Mouse (Mus musculus): ENCODE data around the gene Gfod2. TPM values are rescaled to one million over a fixed set of nuclear protein-coding genes. Genes with fewer than 3 reads are reported as not detected.

Gfod2 gene
- polyA plus RNA-seq (2015; fragmentation: Nextera tagmentation; extraction: Ambion mirVana) = 5.0 and 7.8 TPM in 2 replicates

DNA sequence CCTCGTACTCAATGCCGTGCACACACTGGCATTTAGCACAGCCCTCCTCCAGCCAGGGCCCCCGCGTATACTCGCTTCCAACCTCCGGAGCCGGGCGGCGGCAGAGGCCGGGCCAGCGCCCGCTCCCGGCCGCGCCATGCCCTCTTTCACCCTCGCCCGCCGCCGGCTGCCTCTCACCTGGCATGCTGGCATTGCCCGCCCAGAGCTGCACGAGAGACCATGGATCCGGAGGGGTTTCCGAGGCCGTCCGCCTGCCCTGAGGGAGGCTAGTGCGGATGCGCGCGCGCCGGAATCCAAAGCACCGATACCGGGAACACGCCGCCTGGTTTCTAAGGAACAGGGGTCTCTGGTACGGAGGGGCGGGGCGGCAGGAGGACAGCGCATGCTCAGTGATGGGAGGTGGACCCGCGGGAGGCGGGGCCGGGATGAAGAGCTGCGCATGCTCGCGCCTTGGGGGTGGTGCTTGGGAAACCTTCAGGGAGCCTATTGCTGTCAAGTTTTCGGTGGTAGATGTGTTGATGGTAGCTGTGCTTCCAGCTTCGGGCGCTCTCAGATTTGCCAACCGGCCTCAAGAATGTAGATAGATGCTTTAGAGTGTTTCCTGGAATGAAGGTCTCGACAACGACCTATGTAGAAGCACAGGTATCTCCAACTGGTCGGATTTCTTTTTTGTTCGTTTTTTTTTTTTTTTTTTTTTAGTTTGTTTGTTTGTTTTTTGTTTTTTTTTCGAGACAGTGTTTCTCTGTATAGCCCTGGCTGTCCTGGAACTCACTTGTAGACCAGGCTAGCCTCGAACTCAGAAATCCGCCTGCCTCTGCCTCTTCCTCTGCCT, at the start of gene Gfod2:
TSS of gene Gfod2 (minus strand) at position 388 of the 832 bp plus-strand sequence.

DNA sequence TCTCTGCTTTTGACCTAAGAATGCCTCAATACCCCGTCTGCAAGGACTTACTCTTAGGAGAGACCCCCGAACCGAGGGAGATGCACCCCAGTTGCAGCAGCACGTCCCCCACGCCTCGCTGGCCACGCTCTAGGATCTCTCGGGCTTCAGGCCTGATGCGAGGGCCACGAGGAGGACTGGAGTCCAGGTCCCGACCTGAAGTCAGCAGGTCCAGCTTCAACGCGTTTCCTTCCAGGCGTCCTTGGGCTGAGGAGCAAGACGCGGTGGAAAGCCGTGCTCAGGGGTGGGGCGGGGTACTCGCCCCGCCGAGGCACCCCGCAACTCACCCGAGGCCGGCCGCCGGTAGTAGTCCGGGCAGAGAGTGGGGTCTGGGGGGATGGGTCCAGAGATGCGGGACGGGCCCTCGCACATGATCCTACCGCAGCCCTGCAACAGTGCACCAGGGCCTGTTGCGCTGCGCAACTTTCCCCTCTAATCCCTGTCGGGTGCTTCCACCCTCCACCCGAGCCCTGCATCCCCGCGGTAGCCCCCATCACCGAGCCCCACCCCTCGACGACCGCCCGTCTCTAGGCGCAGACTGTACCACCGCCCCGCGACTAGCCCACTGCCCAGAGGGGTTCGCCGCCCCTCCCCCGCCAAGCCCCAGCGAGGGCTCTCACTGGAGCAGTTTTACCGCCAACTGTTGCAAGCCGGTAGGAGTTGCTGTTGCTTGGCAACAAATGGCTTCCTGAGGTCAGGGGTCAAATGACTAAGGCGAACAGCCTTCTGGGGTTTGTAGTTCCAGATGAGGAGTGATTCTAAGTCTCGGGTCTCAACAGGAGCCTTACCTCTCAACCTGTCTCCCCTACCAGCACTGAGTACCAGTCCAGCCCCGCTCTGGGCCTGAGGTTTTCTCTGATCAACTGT, 50.7 kb downstream of the Gfod2 start, which contains the start of the genes 4933405L10Rik and Enkd1:
TSS of gene 4933405L10Rik (plus strand) at position 158 of the 906 bp plus-strand sequence.
TSS of gene Enkd1 (minus strand) at position 713 of the 906 bp plus-strand sequence.

DNA sequence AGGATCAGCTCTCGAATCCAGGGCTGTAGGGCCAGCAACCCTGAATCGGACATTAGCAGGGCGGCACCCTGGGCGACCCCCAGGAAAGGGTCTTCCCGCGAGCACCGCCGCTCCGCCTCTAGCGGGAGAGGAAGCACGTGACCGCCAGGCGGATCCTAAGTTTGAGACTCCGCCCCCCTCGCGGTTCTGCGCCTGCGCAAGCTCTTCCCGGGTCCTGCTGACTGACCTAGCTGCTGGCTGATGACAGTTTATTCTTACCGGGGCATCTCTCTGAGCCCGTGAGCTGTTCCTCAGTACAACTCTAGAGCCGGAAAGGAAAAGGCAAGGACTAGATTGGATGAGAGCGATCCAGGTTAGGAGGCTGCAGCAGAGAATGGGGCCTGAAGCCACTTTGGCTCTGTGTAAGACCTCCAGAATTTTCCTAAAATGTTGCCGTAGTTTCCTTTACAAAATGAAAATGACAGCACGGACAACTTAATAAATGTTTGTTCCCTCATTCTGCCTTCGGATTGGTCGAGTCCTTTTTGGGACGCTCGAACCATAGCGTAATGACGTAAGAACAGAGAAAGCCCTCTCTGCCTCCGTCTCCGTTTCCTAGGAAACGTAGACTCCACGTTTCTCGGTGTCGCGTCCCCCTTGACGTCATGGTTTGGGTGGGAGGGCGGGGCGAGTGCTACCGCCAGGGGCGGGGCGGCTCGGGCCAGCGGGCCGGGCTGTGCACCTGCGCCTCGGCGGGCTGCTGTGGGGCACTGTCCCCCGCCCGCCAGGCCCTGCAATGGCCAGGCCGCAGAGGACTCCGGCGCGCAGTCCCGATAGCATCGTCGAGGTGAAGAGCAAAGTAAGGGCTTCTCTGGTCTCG, 57.3 kb downstream of the Gfod2 start, which contains the start of the genes Acd and Pard6a:
TSS of gene Acd (minus strand) at position 137 of the 859 bp plus-strand sequence.
TSS of gene Pard6a (plus strand) at position 183 of the 859 bp plus-strand sequence.

DNA sequence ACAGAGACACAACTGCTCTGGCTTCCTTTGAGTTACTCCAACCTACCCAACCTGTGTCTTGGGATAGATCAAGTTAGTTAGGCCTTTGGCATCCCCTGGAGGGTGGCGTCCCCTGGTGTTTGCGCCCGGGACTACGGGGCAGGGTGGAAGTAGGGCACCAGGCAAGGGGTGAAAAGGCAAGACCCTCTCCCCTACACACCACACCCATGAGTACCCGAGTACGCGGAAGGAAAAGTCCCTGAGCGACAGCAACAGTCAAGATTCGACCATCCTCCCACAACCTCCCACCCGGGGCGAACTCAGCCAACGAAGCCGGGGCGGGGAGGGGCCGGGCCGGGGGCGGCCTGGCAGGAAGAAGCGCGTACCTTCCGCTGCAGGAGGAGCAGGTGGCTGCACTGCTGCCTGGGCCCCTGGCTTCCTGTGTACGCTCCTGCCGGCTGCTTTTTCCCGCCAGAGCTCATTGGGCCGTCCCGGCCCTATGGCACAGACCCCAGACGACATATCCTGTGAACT, 72.6 kb downstream of the Gfod2 start, which contains the start of gene Carmil2:
TSS of gene Carmil2 (plus strand) at position 479 of the 513 bp plus-strand sequence.

Other genes starting within 250 kb of the Gfod2 start
- gene Hsd11b2, start 239.9 kb downstream of the Gfod2 start, polyA plus RNA-seq (2015; fragmentation: Nextera tagmentation; extraction: Ambion mirVana) = 6.9 TPM in 2 replicates
- gene Atp6v0d1, start 192.6 kb downstream of the Gfod2 start, polyA plus RNA-seq (2015; fragmentation: Nextera tagmentation; extraction: Ambion mirVana) = 57.6 and 67.5 TPM in 2 replicates
- 15.6 and 18.2 TPM in 2 replicates for gene Ripor1, start 153.4 kb downstream of the Gfod2 start, polyA plus RNA-seq (2015; fragmentation: Nextera tagmentation; extraction: Ambion mirVana)
- 40.0 and 44.9 TPM in 2 replicates for gene Ctcf, start 122.1 kb downstream of the Gfod2 start, polyA plus RNA-seq (2015; fragmentation: Nextera tagmentation; extraction: Ambion mirVana)
- 0.27 and 0.62 TPM in 2 replicates for gene Agrp, start 121.3 kb downstream of the Gfod2 start, polyA plus RNA-seq (2015; fragmentation: Nextera tagmentation; extraction: Ambion mirVana)
- 0.04 and 0.10 TPM in 2 replicates for gene Carmil2, start 72.4 kb downstream of the Gfod2 start, polyA plus RNA-seq (2015; fragmentation: Nextera tagmentation; extraction: Ambion mirVana)
- 24.6 and 25.1 TPM in 2 replicates for gene Acd, start 57.6 kb downstream of the Gfod2 start, polyA plus RNA-seq (2015; fragmentation: Nextera tagmentation; extraction: Ambion mirVana)
- gene Pard6a, start 57.5 kb downstream of the Gfod2 start, polyA plus RNA-seq (2015; fragmentation: Nextera tagmentation; extraction: Ambion mirVana) = 11.9 and 12.2 TPM in 2 replicates
- not detected in 2 replicates for gene 4933405L10Rik, start 51.0 kb downstream of the Gfod2 start, polyA plus RNA-seq (2015; fragmentation: Nextera tagmentation; extraction: Ambion mirVana)
- gene Enkd1, start 50.5 kb downstream of the Gfod2 start, polyA plus RNA-seq (2015; fragmentation: Nextera tagmentation; extraction: Ambion mirVana) = 3.2 and 3.8 TPM in 2 replicates
- 9.3 and 9.6 TPM in 2 replicates for gene Ranbp10, start 68.7 kb upstream of the Gfod2 start, polyA plus RNA-seq (2015; fragmentation: Nextera tagmentation; extraction: Ambion mirVana)
- 0.17 and 0.28 TPM in 2 replicates for gene Tsnaxip1, start 69.1 kb upstream of the Gfod2 start, polyA plus RNA-seq (2015; fragmentation: Nextera tagmentation; extraction: Ambion mirVana)
- gene Cenpt, start 94.6 kb upstream of the Gfod2 start, polyA plus RNA-seq (2015; fragmentation: Nextera tagmentation; extraction: Ambion mirVana) = 9.9 and 12.2 TPM in 2 replicates
- 52.0 and 52.7 TPM in 2 replicates for gene Thap11, start 96.5 kb upstream of the Gfod2 start, polyA plus RNA-seq (2015; fragmentation: Nextera tagmentation; extraction: Ambion mirVana)
- gene Nutf2, start 101.9 kb upstream of the Gfod2 start, polyA plus RNA-seq (2015; fragmentation: Nextera tagmentation; extraction: Ambion mirVana) = 158 and 164 TPM in 2 replicates
- 20.2 and 22.6 TPM in 2 replicates for gene Edc4, start 122.2 kb upstream of the Gfod2 start, polyA plus RNA-seq (2015; fragmentation: Nextera tagmentation; extraction: Ambion mirVana)
- gene Nrn1l, start 134.9 kb upstream of the Gfod2 start, polyA plus RNA-seq (2015; fragmentation: Nextera tagmentation; extraction: Ambion mirVana) = 1.2 and 1.7 TPM in 2 replicates
- 16.8 and 17.0 TPM in 2 replicates for gene Pskh1, start 141.8 kb upstream of the Gfod2 start, polyA plus RNA-seq (2015; fragmentation: Nextera tagmentation; extraction: Ambion mirVana)
- 0.32 TPM in 1 of 2 replicates, not detected in the other for gene Ctrl, start 175.2 kb upstream of the Gfod2 start, polyA plus RNA-seq (2015; fragmentation: Nextera tagmentation; extraction: Ambion mirVana)
- 36.6 and 38.1 TPM in 2 replicates for gene Psmb10, start 179.8 kb upstream of the Gfod2 start, polyA plus RNA-seq (2015; fragmentation: Nextera tagmentation; extraction: Ambion mirVana)
- gene Lcat, start 184.7 kb upstream of the Gfod2 start, polyA plus RNA-seq (2015; fragmentation: Nextera tagmentation; extraction: Ambion mirVana) = 0.49 and 0.66 TPM in 2 replicates
- gene Slc12a4, start 207.4 kb upstream of the Gfod2 start, polyA plus RNA-seq (2015; fragmentation: Nextera tagmentation; extraction: Ambion mirVana) = 15.2 and 16.0 TPM in 2 replicates
- gene Dpep3, start 220.8 kb upstream of the Gfod2 start, polyA plus RNA-seq (2015; fragmentation: Nextera tagmentation; extraction: Ambion mirVana) = not detected in 2 replicates
- 15.0 and 15.5 TPM in 2 replicates for gene Dus2, start 232.7 kb upstream of the Gfod2 start, polyA plus RNA-seq (2015; fragmentation: Nextera tagmentation; extraction: Ambion mirVana)
- not detected in 2 replicates for gene Dpep2nb, start 247.3 kb upstream of the Gfod2 start, polyA plus RNA-seq (2015; fragmentation: Nextera tagmentation; extraction: Ambion mirVana)

Data from skeletal muscle tissue, postnatal 0 days (tissue).